Mouse (Mus musculus) hindbrain, postnatal 0 days (tissue): ENCODE results near the gene Sowahb. TPM values are rescaled to one million over a fixed set of nuclear protein-coding genes. Genes with fewer than 3 reads are reported as not detected.

Source experiments
- ATAC-seq: fragments of 200-750 bp; cut with Nextera tagmentation; 2 replicates; pipeline ENCODE4 v1.8.0; 2017; ENCODE audit warnings: mild to moderate bottlenecking, moderate TSS enrichment, moderate library complexity
- DNase-seq: peaks from one replicate; pipeline ENCODE4 v3.0.0-alpha.2; 2015; ENCODE audit warnings: low spot score
- H3K27ac ChIP-seq: fragments of 300-500 bp; sonication (generic); 2 replicates; pipeline ENCODE4 v1.5.1; 2014; ENCODE audit warnings: mild to moderate bottlenecking
- H3K27me3 ChIP-seq: fragments of 300-500 bp; sonication (generic); 2 replicates; pipeline ENCODE4 v1.6.1; 2014; ENCODE audit warnings: low read length, mixed read lengths; ENCODE audit not compliant: insufficient read depth
- H3K36me3 ChIP-seq: fragments of 300-500 bp; sonication (generic); 2 replicates; pipeline ENCODE4 v1.6.1; 2014; ENCODE audit warnings: low read length, mixed read lengths; ENCODE audit not compliant: insufficient read depth
- H3K4me1 ChIP-seq: fragments of 300-500 bp; sonication (generic); 2 replicates; pipeline ENCODE4 v1.6.1; 2014; ENCODE audit warnings: antibody characterized with exemption, low read length, mixed read lengths; ENCODE audit not compliant: insufficient read depth
- H3K4me2 ChIP-seq: fragments of 300-500 bp; sonication (generic); 2 replicates; pipeline ENCODE4 v1.6.1; 2014; ENCODE audit warnings: low read depth, mild to moderate bottlenecking, low read length, moderate library complexity, mixed read lengths
- H3K4me3 ChIP-seq: fragments of 300-500 bp; sonication (generic); 2 replicates; pipeline ENCODE4 v1.5.1; 2014; ENCODE audit warnings: low read length
- H3K9ac ChIP-seq: fragments of 300-500 bp; sonication (generic); replicated peaks from 2 replicates; pipeline ENCODE4 v1.6.1; 2014; ENCODE audit warnings: mild to moderate bottlenecking, low read length, moderate library complexity, mixed read lengths
- H3K9me3 ChIP-seq: fragments of 300-500 bp; sonication (generic); 2 replicates; pipeline ENCODE4 v1.6.1; 2016; ENCODE audit warnings: low read length, mixed read lengths
- CTCF ChIP-seq: IDR thresholded peaks from 2 replicates; pipeline ENCODE4 v1.5.1; 2016; ENCODE audit warnings: antibody characterized with exemption, control low read depth, low read depth
- WGBS: fragments of 180-500 bp; shearing (Covaris S2); extraction: QIAGEN DNeasy Blood & Tissue Kit; methylation state at CpG from one replicate; pipeline ENCODE4 v1.1.7; 2014; 5-methylcytosine and 5-hydroxymethylcytosine counted together
- polyA plus RNA-seq: library from polyadenylated mRNA; unstranded; fragments of >200 nt; fragmentation: Nextera tagmentation; extraction: Ambion mirVana; gene quantifications from 2 replicates; pipeline ENCODE4 v1.2.1, GENCODE M21; 2015
- total RNA-seq: library from RNA; depleted of rRNA; stranded (reverse); fragments of >200 nt; gene quantifications from 2 replicates; pipeline ENCODE4 v1.2.3, GENCODE M21; 2014

The Sowahb gene
- total and polyA plus RNA-seq, 2 experiments from 2014 or later, result 0.08 to 0.10 TPM

DNA sequence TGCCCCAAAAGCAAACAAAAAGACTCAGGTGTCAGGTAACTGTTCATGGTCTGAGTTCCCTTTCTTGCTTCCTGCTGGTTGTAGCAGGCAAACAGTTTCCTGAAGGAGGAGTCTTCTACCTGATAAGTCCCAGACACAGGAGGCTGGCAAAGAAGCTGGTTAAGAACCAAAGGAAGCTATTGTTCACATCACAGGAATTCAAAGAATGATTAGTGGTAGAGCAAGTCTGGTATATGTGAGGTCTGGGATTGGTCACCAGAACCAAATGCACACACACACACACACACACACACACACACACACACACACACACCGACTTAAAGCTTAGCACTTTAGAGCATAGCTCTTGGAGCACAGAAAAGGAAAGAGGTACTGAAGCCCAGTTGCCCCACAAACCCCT lies 9.5 kb downstream of the Sowahb start:
- no peak for DNase-seq
- no peak overlapping the region for H3K9ac ChIP-seq
- no peak overlapping the region for H3K4me2 ChIP-seq
- WGBS, result 56% methylated on average over 1 of the region's 1 CpGs
- H3K4me1 ChIP-seq, result no peaks in the 10 kb centered on the region
- no peaks in the 10 kb centered on the region for H3K27me3 ChIP-seq
- no peaks in the 10 kb centered on the region for H3K36me3 ChIP-seq
- no peaks in the 10 kb centered on the region for H3K9me3 ChIP-seq
- no peak for TF ChIP-seq CTCF
- ATAC-seq, result no peak
- no peak overlapping the region for H3K4me3 ChIP-seq
- H3K27ac ChIP-seq, result no peak overlapping the region

DNA sequence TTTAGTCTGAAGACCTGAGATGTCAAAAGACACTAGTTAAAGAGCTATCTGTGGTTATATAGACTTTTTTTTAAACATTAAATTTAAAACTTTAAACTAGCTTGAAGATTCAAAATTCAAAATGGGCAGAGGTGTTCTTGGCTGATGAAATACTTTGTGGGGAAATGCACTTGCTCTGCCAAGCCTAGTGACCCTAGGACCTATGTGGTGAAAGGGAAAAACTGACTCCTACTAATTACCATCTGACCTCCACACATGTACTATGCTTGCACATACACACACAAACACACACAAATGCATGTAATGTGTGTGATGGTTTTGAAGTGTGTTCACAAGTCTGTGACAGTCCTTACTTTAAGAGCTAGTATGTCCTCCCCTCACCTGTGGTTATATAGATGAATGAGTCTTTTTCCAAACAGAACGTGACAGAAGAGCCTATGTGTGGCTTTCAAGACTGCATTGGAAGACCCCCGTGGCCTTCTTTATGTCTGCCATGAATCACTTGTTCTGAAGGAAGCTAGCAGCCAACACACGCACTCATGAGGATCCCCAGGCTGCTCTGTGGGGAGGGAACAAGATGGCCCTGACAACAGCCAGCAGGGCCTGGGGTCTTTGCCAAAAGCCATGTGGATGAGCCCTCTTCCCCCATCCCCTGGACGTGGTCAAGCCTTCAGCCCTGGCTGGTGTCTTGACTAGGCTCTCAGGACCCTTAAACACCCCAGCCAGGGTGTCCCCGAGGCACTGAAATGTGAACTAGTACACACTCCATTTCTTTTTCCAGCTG lies 11.5 kb downstream of the Sowahb start:
- 65% methylated on average over 5 of the region's 5 CpGs for WGBS
- H3K36me3 ChIP-seq, result no peaks in the 10 kb centered on the region
- TF ChIP-seq CTCF, result no peak

DNA sequence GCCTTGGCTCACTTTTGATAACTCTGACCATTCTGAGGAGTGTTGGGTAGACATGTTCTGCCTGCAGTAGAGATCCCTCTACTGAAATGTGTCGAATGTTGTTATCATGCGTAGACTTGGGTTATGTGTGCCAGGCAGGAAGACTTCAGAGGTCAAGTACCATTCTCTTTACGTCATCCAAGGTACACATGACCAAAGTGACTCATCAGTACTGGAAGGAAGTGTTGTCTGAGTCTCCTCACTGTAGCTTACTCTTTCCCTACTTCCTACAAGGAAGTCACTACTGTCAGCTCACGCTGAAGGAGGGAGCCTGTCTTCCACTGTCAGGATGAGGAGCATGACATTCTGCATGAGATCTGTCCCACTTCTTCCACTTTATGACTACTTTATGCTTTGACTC lies 12.2 kb downstream of the Sowahb start:
- H3K4me2 ChIP-seq, result no peak overlapping the region
- no peak for DNase-seq
- H3K4me3 ChIP-seq, result no peak overlapping the region
- ATAC-seq, result no peak
- 86% methylated on average over 4 of the region's 4 CpGs for WGBS
- H3K4me1 ChIP-seq, result no peaks in the 10 kb centered on the region
- no peaks in the 10 kb centered on the region for H3K27me3 ChIP-seq
- no peak for TF ChIP-seq CTCF
- H3K36me3 ChIP-seq, result no peaks in the 10 kb centered on the region
- no peak overlapping the region for H3K27ac ChIP-seq
- H3K9me3 ChIP-seq, result no peaks in the 10 kb centered on the region
- no peak overlapping the region for H3K9ac ChIP-seq

More for the DNA sequence above, 11.5 kb downstream of the Sowahb start:
- H3K4me1 ChIP-seq, result no peaks in the 10 kb centered on the region
- no peak overlapping the region for H3K27ac ChIP-seq
- no peaks in the 10 kb centered on the region for H3K27me3 ChIP-seq
- no peaks in the 10 kb centered on the region for H3K9me3 ChIP-seq
- no peak overlapping the region for H3K9ac ChIP-seq
- DNase-seq, result no peak
- no peak overlapping the region for H3K4me2 ChIP-seq
- no peak overlapping the region for H3K4me3 ChIP-seq
- no peak for ATAC-seq

DNA sequence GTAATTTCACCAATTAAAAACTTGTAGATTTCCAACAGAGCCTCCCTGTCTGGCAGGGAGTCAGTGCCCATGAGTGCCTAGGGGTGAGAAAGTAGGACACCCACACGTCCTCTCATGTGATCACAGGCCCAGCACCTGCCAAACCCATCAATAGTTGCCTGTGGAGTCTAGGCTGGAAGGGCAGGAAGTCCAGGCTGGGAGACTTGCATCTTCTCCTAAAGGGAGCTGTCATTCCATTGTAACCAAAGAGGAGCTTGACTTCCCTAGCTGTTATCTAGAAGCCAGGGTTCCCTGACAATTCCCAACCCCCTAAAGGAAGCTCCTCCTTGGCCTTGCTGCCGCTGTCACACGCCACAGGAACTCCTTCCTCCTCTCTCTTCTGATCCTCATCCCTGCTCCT lies 14.0 kb downstream of the Sowahb start:
- WGBS, result 48% methylated on average over 3 of the region's 3 CpGs
- no peak for TF ChIP-seq CTCF
- no peak for DNase-seq

DNA sequence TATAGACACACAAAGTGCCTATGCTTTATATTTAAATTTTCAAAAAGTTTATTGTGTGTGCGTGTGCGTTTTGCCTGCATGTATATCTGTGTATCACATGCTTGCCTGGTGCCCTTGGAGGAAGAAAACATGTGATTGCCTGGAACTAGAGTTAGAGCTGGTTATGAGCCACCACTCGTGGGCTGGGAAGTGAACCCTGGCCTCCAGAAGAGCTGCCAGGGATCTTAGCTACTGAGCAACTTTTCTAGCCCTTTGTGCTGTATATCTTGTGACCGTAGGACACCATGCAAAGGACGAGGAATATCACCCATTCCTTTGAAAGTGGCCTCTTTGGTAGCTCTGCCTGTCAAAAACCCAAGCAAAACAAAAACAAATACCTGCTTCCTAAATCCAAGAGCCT lies 14.4 kb downstream of the Sowahb start:
- no peak for DNase-seq

More for the DNA sequence above, 14.0 kb downstream of the Sowahb start:
- H3K9ac ChIP-seq, result no peak overlapping the region
- H3K4me3 ChIP-seq, result no peak overlapping the region
- H3K36me3 ChIP-seq, result no peaks in the 10 kb centered on the region
- H3K27me3 ChIP-seq, result no peaks in the 10 kb centered on the region
- no peak for ATAC-seq
- no peak overlapping the region for H3K4me2 ChIP-seq
- H3K27ac ChIP-seq, result no peak overlapping the region
- H3K4me1 ChIP-seq, result no peaks in the 10 kb centered on the region
- H3K9me3 ChIP-seq, result no peaks in the 10 kb centered on the region

DNA sequence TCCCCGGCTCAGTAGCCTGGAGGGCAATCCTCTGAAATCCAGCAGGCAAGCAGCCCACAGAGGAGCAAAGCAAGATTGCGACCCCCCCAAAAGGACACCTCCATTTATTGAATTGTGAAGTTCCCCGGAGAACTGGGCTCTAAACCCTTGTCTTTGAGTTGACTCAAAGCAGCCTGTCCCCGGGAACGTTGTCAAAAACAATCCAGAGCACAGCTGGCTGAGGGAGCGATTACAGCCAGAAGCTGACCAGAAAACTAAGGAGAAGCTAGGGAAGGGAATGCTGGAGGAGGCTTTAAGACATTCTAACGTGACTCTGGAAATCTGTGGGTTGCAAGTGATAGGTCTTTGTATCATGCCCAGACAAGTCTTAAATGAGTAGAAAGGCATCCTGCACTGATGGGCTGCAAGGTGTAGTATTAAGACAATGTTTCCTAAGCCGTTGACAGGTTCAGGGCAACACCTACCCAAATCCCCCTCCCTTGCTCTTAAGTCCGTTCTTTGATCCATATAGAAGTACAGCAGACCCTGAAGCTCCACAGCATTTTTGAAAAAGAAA lies 17.6 kb downstream of the Sowahb start:
- no peaks in the 10 kb centered on the region for H3K9me3 ChIP-seq
- no peak for ATAC-seq
- no peak for DNase-seq
- no peaks in the 10 kb centered on the region for H3K36me3 ChIP-seq
- H3K9ac ChIP-seq, result no peak overlapping the region
- H3K4me1 ChIP-seq, result no peaks in the 10 kb centered on the region
- TF ChIP-seq CTCF, result no peak
- 58% methylated on average over 9 of the region's 9 CpGs for WGBS
- no peak overlapping the region for H3K4me3 ChIP-seq
- no peaks in the 10 kb centered on the region for H3K27me3 ChIP-seq
- H3K27ac ChIP-seq, result no peak overlapping the region
- no peak overlapping the region for H3K4me2 ChIP-seq

More for the DNA sequence above, 14.4 kb downstream of the Sowahb start:
- Histone ChIP-seq H3K27me3 (no peaks in the 10 kb centered on the region), H3K9ac (no peak overlapping the region), H3K27ac (no peak overlapping the region), H3K4me2 (no peak overlapping the region), H3K4me1 (no peaks in the 10 kb centered on the region), H3K36me3 (no peaks in the 10 kb centered on the region), H3K4me3 (no peak overlapping the region), H3K9me3 (no peaks in the 10 kb centered on the region)
- no peak for ATAC-seq
- TF ChIP-seq CTCF, result no peak
- 79% methylated on average over 5 of the region's 5 CpGs for WGBS
